Mouse (Mus musculus): ENCODE results near the gene Tlk2.

GRCm38 (mm10) chr11:105149766-105150165 is 28.8 kb upstream of the Tlk2 start:
- TF ChIP-seq CTCF (IDR thresholded peaks at IDR 0.05; ENCODE audit: low read depth, low read length), result no peak
- TF ChIP-seq POLR2A (IDR thresholded peaks at IDR 0.05; ENCODE audit: insufficient read depth, low read length), result no peak
- no peak for TF ChIP-seq EP300 (IDR thresholded peaks at IDR 0.05; ENCODE audit: insufficient read depth, low read depth, low read length)

All from ES-Bruce4 (cell line).